Mouse (Mus musculus) B cell, adult 62 days (primary cell): ENCODE results near the gene Rab3ip. TPM values are rescaled to one million over a fixed set of nuclear protein-coding genes. Genes with fewer than 3 reads are reported as not detected.

ENCODE experiments used
- total RNA-seq: library from RNA; stranded (reverse); gene quantifications from 4 replicates; pipeline ENCODE4 v1.2.4, GENCODE M21; 2023

Gene Rab3ip
- total RNA-seq, result 41.6 to 49.4 TPM (median 45.7 TPM) in 4 replicates

GRCm38 (mm10) chr10:116950009-116950769 lies at the start of gene Rab3ip:
Gene Rab3ip (minus strand): TSS chr10:116950769.

GRCm38 (mm10) chr10:116986264-116987082 lies 35.9 kb upstream of the Rab3ip start, which contains the start of gene Best3:
Gene Best3 (plus strand): TSS chr10:116986314.

GRCm38 (mm10) chr10:116972509-116972908 lies 21.9 kb upstream of the Rab3ip start, which contains the start of gene Gm10271:
Gene Gm10271 (minus strand): TSS chr10:116972609.

GRCm38 (mm10) chr10:116896336-116897177 lies 54.0 kb downstream of the Rab3ip start, which contains the start of gene Myrfl:
Gene Myrfl (minus strand): TSS chr10:116896919.

Other genes starting within 250 kb of the Rab3ip start
- gene Myrfl, start 53.9 kb downstream of the Rab3ip start, total RNA-seq, result not detected in 4 replicates
- gene Gm10271, start 21.8 kb upstream of the Rab3ip start, total RNA-seq, result not detected in 4 replicates
- not detected in 4 replicates for gene Best3, start 35.5 kb upstream of the Rab3ip start, total RNA-seq
- not detected in 4 replicates for gene Lrrc10, start 94.6 kb upstream of the Rab3ip start, total RNA-seq
- 260 to 285 TPM (median 275 TPM) in 4 replicates for gene Cct2, start 113.0 kb upstream of the Rab3ip start, total RNA-seq
- gene Frs2, start 197.8 kb upstream of the Rab3ip start, total RNA-seq, result 24.7 to 30.0 TPM (median 28.2 TPM) in 4 replicates